In the genomic region with DNA sequence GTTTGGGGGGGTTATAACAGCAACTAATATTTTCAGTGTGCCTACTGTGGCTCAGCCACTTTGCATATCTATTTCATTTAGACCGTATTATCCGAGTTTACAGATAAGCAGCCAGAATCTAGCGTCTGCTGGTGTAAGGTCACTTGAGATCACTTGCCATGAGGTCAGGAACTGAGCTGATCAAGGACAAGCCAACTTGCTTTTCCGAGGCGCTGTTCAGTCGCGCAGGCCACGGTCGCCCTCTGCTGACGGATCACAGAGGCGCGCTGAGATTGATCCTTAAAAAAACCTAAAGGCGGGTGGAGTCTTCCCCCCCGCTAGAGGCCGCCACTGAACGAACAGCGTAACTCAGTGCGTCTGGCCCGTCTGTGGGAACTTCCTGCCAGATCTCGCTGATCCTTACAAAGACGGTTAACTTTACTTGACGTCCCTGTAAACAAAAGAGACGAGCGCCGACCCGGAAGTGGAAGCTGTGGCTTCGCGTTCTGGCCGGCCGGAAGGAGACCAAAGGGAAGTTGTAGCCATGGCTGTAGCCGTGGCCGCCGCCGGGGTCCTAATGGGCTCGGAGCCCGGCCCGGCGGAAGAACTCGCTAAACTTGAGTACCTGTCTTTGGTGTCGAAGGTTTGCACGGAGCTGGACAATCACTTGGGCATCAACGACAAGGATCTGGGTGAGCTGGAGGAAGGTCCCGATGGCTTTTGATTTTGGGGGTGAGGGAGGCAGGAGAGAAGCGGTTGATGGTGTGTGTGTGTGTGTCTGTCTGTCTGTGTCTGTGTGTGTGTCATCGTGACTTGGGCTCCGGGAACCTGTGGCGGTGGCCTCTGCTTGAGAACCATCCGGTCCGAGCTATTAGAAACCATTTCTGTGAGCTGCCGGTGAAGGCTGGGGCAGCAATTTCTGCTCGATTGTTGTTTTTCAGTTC, we compare ENCODE assay signal across 8 mouse cellular contexts. TPM values are rescaled to one million over a fixed set of nuclear protein-coding genes. Genes with fewer than 3 reads are reported as not detected.
DNase-seq lines count a peak whose midpoint lies in the region; ATAC-seq lines count a peak whose summit lies in the region.

Dhx8 (plus strand) TSS at position 402 of the 923 bp plus-strand sequence.

- peak within 1 kb of the TSS; percentile 55 for H3K4me2 ChIP-seq in hindbrain, embryonic 11.5 days (replicated peaks; ENCODE audit: low read depth, low read length)

- peak within 1 kb of the TSS; percentile 60 for H3K9ac ChIP-seq in hindbrain, embryonic 11.5 days (ENCODE audit: low read depth, low read length)

- H3K4me3 ChIP-seq in hindbrain, embryonic 11.5 days (ENCODE audit: low read depth, low read length) = peak within 1 kb of the TSS; percentile 63

- WGBS in hindbrain, embryonic 11.5 days = under 1% methylated on average over 51 of the region's 51 CpGs

- no peaks in the 10 kb centered on the region for H3K9me3 ChIP-seq in hindbrain, embryonic 11.5 days (ENCODE audit: control insufficient read depth, low read length)

- ATAC-seq in hindbrain, embryonic 11.5 days (ENCODE audit: low FRiP score) = peak; percentile 94

- no peaks in the 10 kb centered on the region for H3K4me1 ChIP-seq in hindbrain, embryonic 11.5 days (replicated peaks; ENCODE audit: control insufficient read depth, insufficient read depth, low read length)

- peaks cover 3% of the 10 kb centered on the region; the same call in 1 of the 2 replicates for H3K36me3 ChIP-seq in hindbrain, embryonic 11.5 days (ENCODE audit: control insufficient read depth, insufficient read depth, low read length)

- no peak within 1 kb of the TSS for H3K27ac ChIP-seq in hindbrain, embryonic 11.5 days (ENCODE audit: low read depth, low read length)

- no peaks in the 10 kb centered on the region for H3K27me3 ChIP-seq in hindbrain, embryonic 11.5 days (ENCODE audit: control insufficient read depth, insufficient read depth, low read length)

- DNase-seq in Muller cell, postnatal 12 days (ENCODE audit: inconsistent ontology term) = peak; percentile 98
- peak; percentile 98 for DNase-seq in cerebellum, adult 9-11 months
- peak; percentile 98 to 99 for DNase-seq in frontal cortex, adult 2 months (ENCODE audit: extremely low spot score in 1 of 2, low spot score in 1 of 2)
- peak; percentile 99 for DNase-seq in hindbrain, embryonic 11.5 days (ENCODE audit: low spot score)
- DNase-seq in layer of hippocampus, postnatal 10 days (ENCODE audit: low spot score in 2 of 2) = peak; percentile 99 to 100
- DNase-seq in lung, postnatal 10 days = peak; percentile 98
- DNase-seq in ovary, postnatal 36 days (ENCODE audit: low spot score) = peak; percentile 97
- peak; percentile 98 for DNase-seq in thymus, postnatal 25 days

RNA-seq across cellular contexts. Expression of gene Dhx8, which starts in this region (rescaled TPM):
- 23.3 and 23.8 TPM in 2 replicates for polyA plus RNA-seq in frontal cortex, adult 2 months (2012; rRNA removed)
- polyA plus RNA-seq in hindbrain, embryonic 11.5 days (2014; fragmentation: Nextera tagmentation; extraction: Ambion mirVana) = 37.0 and 39.9 TPM in 2 replicates
- total RNA-seq in layer of hippocampus, postnatal 10 days (2021) = 10 to 100 TPM; 31.3 to 32.3 TPM
